Mouse (Mus musculus): ENCODE results near the gene Ccdc83. TPM values are rescaled to one million over a fixed set of nuclear protein-coding genes. Genes with fewer than 3 reads are reported as not detected.

Ccdc83 gene
- total RNA-seq (2012; rRNA removed), result 0.31 and 0.42 TPM in 2 replicates

DNA sequence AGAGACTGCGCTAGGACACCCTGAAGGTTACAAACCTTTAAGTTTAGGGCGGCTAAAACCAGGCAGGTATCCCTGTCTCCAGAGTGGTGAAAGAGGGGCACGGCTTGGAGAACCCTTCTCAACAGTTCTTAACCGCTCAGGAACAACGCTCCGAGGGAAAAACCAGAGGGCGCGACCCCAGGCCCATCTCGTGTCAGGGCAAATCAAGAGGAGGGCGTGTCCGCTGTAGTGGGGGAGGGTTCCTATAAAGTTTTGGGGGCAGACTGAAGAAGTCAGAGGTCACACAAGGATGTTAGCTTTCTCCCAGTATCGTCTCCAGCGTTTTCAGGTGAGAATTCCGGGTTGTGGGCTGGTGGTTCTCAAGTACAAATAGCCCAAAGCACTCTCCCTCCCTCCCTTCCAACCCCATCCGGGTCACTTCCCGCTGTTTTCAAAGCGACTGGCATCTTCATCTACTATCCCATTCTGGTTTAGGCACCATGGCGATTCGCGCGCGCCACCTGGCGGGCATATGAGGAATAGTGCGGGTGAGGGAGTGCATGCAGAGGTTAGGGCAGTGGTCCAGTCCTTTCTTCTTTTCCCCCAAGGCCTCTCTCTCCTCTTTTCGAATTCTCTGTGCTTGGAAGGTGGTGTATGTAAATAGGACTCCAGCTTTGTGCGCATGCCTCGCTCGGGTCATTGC lies at the start of gene Ccdc83:
Gene Ccdc83, minus strand, starts transcription at position 489 of the 682 bp plus-strand sequence.
- peak; percentile 87 for DNase-seq (ENCODE audit: low read depth, low spot score)
- no peaks in the 10 kb centered on the region for H3K36me3 ChIP-seq (ENCODE audit: control insufficient read depth, insufficient read depth, low read length, poor library complexity, severe bottlenecking)
- peak within 1 kb of the TSS; percentile 64; the same call in 1 of the 2 replicates for H3K9ac ChIP-seq (ENCODE audit: insufficient read depth, low read depth, low read length, poor library complexity, severe bottlenecking)
- in situ Hi-C loops (cut with MboI; ENCODE audit: low sequenced_read_pairs in 2 of 2, unreplicated experiment in 2 of 2), result loop anchor here in 1 of 2 experiments (25.0 kb wide), 1 partner anchor 753 kb away; no protein-coding TSS in a partner anchor
- peak within 1 kb of the TSS; percentile 42 to 47 for H3K4me3 ChIP-seq (ENCODE audit: insufficient read depth in 1 of 2, low read depth in 1 of 2, low read length in 2 of 2, poor library complexity in 1 of 2, severe bottlenecking in 1 of 2)
- no peaks in the 10 kb centered on the region for H3K9me3 ChIP-seq (ENCODE audit: control insufficient read depth, insufficient read depth, low read depth, low read length)
- no peak for TF ChIP-seq ZNF384 (IDR thresholded peaks at IDR 0.05; ENCODE audit: low read depth, low read length)
- TF ChIP-seq ZC3H11A (IDR thresholded peaks at IDR 0.05; ENCODE audit: borderline replicate concordance, low read depth, low read length), result peak; percentile 92
- no peak within 1 kb of the TSS for H3K27ac ChIP-seq (ENCODE audit: insufficient read depth, low read depth, low read length, poor library complexity, severe bottlenecking)
- H3K4me1 ChIP-seq (ENCODE audit: control insufficient read depth in 2 of 2, insufficient read depth in 2 of 2, low read length in 2 of 2, poor library complexity in 1 of 2), result peaks cover 3 to 5% of the 10 kb centered on the region in 2 experiments; a peak in 1 of 4 replicates

DNA sequence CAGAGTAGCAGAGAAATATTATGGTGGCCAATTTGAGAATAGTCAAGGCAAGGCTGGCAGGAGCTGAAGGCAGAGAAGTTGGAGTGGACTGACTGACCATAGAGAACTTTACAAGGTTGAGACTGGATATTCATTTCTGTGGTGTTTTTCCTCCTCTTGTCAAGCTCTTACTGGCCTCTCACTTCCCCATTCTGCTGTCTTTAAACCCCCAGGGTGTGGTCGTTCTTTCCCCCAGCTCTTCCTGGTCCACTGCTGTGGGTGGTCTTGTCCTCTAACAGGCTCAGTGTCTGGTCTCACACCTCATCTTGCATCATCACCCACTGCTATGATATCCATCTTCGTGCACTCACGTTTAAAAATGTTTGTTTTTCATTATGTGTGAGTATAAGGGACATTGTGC lies 47.8 kb upstream of the Ccdc83 start:
- Histone ChIP-seq H3K9ac (ENCODE audit: insufficient read depth, low read depth, low read length, poor library complexity, severe bottlenecking) (no peak overlapping the region), H3K36me3 (ENCODE audit: control insufficient read depth, insufficient read depth, low read length, poor library complexity, severe bottlenecking) (no peaks in the 10 kb centered on the region), H3K27ac (ENCODE audit: insufficient read depth, low read depth, low read length, poor library complexity, severe bottlenecking) (no peak overlapping the region), H3K4me1 (ENCODE audit: control insufficient read depth in 2 of 2, insufficient read depth in 2 of 2, low read length in 2 of 2, poor library complexity in 1 of 2) (no peaks in the 10 kb centered on the region), H3K4me3 (ENCODE audit: insufficient read depth in 1 of 2, low read depth in 1 of 2, low read length in 2 of 2, poor library complexity in 1 of 2, severe bottlenecking in 1 of 2) (no peak overlapping the region), H3K9me3 (ENCODE audit: control insufficient read depth, insufficient read depth, low read depth, low read length) (no peaks in the 10 kb centered on the region)
- DNase-seq (ENCODE audit: low read depth, low spot score), result no peak
- TF ChIP-seq CHD2 (IDR thresholded peaks at IDR 0.05; ENCODE audit: low read depth, low read length), result no peak
- no peak for TF ChIP-seq ZC3H11A (IDR thresholded peaks at IDR 0.05; ENCODE audit: borderline replicate concordance, low read depth, low read length)
- TF ChIP-seq HCFC1 (IDR thresholded peaks at IDR 0.05; ENCODE audit: borderline replicate concordance, insufficient read depth, low read length), result no peak
- TF ChIP-seq MAFK (IDR thresholded peaks at IDR 0.05; ENCODE audit: insufficient read depth, low read depth, low read length), result no peak
- no peak for TF ChIP-seq ZNF384 (IDR thresholded peaks at IDR 0.05; ENCODE audit: low read depth, low read length)
- in situ Hi-C loops (cut with MboI; ENCODE audit: low sequenced_read_pairs in 2 of 2, unreplicated experiment in 2 of 2), result no loop called here

DNA sequence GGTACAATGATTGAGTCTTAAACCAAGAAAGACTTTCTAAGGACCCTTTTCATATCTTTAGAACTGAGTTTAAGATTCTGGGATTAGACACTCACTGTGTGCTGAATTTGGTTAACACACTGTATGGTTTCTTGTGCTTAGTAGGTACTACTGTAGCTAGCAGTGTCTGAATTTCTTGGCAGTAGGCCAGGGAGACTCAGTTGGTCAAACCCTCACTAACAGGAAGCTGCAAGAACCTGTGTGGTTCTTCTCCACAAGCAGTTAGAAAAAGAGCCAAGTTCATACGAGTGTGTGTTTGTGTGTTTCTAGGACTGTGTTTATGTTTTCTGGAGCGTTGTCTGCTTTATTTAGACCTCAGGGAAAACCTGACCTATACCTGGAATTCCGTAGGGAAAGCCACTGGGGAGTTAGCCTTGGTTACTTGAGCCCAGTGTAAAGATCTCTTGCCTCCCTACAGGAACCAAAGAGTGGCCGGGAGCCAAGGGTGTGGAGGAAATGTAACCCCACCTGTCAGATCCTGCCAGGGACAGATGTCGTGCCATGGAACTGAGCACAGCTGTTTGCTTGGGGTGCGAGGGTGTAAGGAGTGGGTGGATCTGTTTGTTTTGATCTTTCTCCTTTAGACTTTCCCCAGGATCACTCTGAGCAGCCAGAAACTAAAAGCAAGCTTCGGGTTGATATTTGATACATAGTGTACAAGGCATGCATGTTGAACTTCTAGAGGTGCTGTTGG lies 46.7 kb upstream of the Ccdc83 start:
- H3K9ac ChIP-seq (ENCODE audit: insufficient read depth, low read depth, low read length, poor library complexity, severe bottlenecking), result no peak overlapping the region
- no peaks in the 10 kb centered on the region for H3K36me3 ChIP-seq (ENCODE audit: control insufficient read depth, insufficient read depth, low read length, poor library complexity, severe bottlenecking)
- no peak overlapping the region for H3K4me3 ChIP-seq (ENCODE audit: insufficient read depth in 1 of 2, low read depth in 1 of 2, low read length in 2 of 2, poor library complexity in 1 of 2, severe bottlenecking in 1 of 2)
- no peaks in the 10 kb centered on the region for H3K4me1 ChIP-seq (ENCODE audit: control insufficient read depth in 2 of 2, insufficient read depth in 2 of 2, low read length in 2 of 2, poor library complexity in 1 of 2)
- no peak for DNase-seq (ENCODE audit: low read depth, low spot score)
- in situ Hi-C loops (cut with MboI; ENCODE audit: low sequenced_read_pairs in 2 of 2, unreplicated experiment in 2 of 2), result no loop called here
- TF ChIP-seq MAFK (IDR thresholded peaks at IDR 0.05; ENCODE audit: insufficient read depth, low read depth, low read length), result no peak
- no peak for TF ChIP-seq ZC3H11A (IDR thresholded peaks at IDR 0.05; ENCODE audit: borderline replicate concordance, low read depth, low read length)
- TF ChIP-seq CHD2 (IDR thresholded peaks at IDR 0.05; ENCODE audit: low read depth, low read length), result no peak
- no peak for TF ChIP-seq ZNF384 (IDR thresholded peaks at IDR 0.05; ENCODE audit: low read depth, low read length)
- TF ChIP-seq HCFC1 (IDR thresholded peaks at IDR 0.05; ENCODE audit: borderline replicate concordance, insufficient read depth, low read length), result no peak
- H3K27ac ChIP-seq (ENCODE audit: insufficient read depth, low read depth, low read length, poor library complexity, severe bottlenecking), result no peak overlapping the region
- no peaks in the 10 kb centered on the region for H3K9me3 ChIP-seq (ENCODE audit: control insufficient read depth, insufficient read depth, low read depth, low read length)

DNA sequence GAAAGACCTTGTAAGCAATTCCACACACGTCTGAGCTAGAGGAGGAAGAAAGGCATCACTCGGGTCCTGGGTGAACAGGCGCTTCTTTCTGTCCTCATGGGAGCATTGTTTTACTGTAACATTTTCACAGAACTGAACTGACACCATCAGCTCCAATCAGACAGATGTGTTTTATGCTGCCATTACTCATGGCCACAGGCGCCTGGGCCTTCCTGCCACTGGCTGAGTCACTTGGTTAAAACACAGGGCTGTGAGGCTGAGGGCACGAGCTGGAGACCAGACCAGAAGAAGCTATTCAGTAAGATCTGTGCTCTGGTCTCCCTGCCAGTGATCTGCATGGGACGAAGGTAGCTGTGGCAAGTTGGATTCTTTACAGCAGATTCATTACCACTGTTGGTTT lies 42.4 kb upstream of the Ccdc83 start:
- Histone ChIP-seq H3K4me3 (ENCODE audit: insufficient read depth in 1 of 2, low read depth in 1 of 2, low read length in 2 of 2, poor library complexity in 1 of 2, severe bottlenecking in 1 of 2) (no peak overlapping the region), H3K9me3 (ENCODE audit: control insufficient read depth, insufficient read depth, low read depth, low read length) (no peaks in the 10 kb centered on the region), H3K27ac (ENCODE audit: insufficient read depth, low read depth, low read length, poor library complexity, severe bottlenecking) (no peak overlapping the region), H3K36me3 (ENCODE audit: control insufficient read depth, insufficient read depth, low read length, poor library complexity, severe bottlenecking) (no peaks in the 10 kb centered on the region), H3K9ac (ENCODE audit: insufficient read depth, low read depth, low read length, poor library complexity, severe bottlenecking) (no peak overlapping the region), H3K4me1 (ENCODE audit: control insufficient read depth in 2 of 2, insufficient read depth in 2 of 2, low read length in 2 of 2, poor library complexity in 1 of 2) (no peaks in the 10 kb centered on the region)
- in situ Hi-C loops (cut with MboI; ENCODE audit: low sequenced_read_pairs in 2 of 2, unreplicated experiment in 2 of 2), result no loop called here
- no peak for TF ChIP-seq CHD2 (IDR thresholded peaks at IDR 0.05; ENCODE audit: low read depth, low read length)
- no peak for TF ChIP-seq MAFK (IDR thresholded peaks at IDR 0.05; ENCODE audit: insufficient read depth, low read depth, low read length)
- TF ChIP-seq HCFC1 (IDR thresholded peaks at IDR 0.05; ENCODE audit: borderline replicate concordance, insufficient read depth, low read length), result no peak
- TF ChIP-seq ZNF384 (IDR thresholded peaks at IDR 0.05; ENCODE audit: low read depth, low read length), result no peak
- TF ChIP-seq ZC3H11A (IDR thresholded peaks at IDR 0.05; ENCODE audit: borderline replicate concordance, low read depth, low read length), result no peak
- no peak for DNase-seq (ENCODE audit: low read depth, low spot score)

All from ES-E14 (cell line).